Mouse (Mus musculus): ENCODE data around the gene Ncaph2.

Gene Ncaph2

DNA sequence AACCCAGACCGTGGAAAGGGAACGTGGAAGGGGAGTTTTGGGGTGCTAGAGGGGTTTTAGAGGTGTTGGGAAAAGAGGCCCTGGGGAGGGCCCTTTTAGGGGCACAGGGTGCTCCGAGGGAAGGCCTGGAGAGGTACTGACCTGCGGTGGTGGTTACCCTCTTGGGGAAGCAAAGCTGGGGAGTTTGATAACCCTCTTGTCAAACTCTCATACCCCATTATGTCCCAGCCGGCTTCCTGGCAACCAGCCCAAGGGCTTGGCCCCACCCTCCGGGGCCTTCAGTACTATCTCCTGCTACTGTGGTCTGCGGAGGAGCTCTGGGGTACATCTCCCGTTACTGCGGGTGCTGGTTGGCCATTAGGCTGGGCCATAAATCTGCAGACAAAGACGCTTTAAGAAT, 23.9 kb downstream of the Ncaph2 start:
- no peak for DNase-seq (ENCODE audit: low spot score)

DNA sequence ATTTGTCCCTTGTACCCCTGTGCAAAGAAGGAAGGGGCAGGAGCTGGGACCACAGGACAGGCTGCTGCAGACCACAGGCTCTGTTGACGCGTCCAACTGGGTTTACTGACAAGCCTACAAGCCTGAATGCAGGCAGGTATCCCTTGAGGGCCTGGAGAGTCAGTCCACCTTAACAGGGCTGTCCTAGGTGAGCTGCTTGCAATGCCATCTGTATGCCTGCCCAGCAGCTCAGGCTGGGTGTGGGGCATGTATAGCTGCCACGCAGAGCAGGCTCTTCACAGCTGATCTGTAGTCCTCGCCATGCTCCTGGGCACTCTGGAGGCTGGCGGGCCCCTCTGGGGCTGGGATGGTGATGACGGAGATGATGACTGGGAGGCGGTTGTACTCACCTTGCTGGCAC, 29.1 kb downstream of the Ncaph2 start, which contains the start of gene Klhdc7b:
Gene Klhdc7b, plus strand, starts transcription at position 301 of the 400 bp plus-strand sequence.
- no peak for DNase-seq (ENCODE audit: low spot score)

DNA sequence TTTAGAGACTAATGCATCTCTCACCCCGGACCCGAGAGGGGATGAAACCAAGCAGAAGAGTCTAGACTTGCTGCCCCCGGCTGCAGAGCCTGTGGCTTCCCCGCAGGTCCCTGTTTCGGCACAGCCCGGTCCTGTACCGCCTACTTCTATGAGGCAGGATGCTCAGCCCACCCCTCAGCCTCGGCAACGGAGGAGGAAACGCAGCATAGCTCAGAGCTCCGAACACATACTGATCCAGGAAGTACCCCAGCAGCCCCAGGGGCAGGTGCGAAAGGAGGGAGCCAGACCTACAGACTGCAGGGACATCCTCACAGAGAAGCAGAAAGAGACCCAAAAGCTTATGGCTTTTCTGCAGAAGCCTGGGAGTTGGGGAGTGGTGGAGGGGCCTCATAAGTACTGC, 31.6 kb downstream of the Ncaph2 start:
- DNase-seq (ENCODE audit: low spot score): no peak

DNA sequence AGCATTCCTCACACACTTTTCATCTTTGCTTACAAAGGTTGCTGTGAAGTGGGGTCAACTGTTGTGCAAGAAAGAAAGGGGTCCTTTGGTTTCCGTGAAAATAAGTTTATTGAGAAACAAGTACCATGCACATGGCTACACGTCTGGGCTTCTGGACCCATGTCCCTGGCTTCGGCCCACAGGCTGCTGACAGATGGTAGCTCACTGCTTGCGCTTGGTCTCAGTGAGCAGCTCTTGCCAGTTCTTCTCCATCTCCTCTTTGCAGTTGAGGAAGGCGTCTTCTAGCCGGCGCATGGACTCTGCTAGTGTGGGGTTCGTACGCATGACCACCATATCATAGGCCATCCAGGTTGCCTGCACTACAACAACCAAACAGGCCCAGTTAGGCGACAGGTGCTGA, 34.6 kb downstream of the Ncaph2 start:
- DNase-seq (ENCODE audit: low spot score): no peak

DNA sequence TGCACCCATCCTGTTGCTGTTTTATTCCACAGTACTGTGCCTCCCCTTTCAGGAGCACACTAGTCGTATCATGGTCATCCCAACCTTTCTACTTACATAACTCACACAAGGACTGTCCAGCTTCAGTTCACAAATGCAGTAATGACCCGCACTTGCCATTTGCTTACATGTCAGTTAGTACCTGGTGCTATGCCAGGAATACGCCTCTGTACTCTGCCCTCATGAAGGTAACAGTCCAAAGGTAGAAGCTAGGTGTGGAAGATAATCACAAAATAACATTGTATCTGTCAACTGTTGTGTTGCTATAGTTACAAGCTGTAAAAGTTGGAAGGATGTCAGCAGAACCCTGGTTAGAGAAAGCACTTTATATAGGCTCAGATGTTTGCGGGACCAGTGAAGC, 41.4 kb downstream of the Ncaph2 start:
- no peak for DNase-seq (ENCODE audit: low spot score)

DNA sequence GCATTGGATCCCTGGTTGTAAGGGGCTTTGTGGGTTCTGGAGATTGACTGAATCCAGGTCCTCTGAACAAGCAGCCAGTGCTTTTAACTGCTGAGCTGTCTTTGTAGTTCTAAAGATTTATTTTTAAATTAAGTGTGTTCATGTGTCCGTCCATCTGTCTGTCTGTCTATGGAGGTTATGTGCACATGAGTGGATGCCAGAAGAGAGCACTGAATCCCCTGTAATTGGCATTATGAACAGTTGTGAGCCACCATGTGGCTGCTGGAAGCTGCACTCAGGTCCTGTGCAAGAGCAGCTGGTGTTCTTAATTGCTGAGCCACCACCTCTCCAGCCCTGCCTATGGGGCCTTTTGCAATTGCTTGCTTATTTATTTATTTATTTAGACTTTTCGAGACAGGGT, 42.6 kb downstream of the Ncaph2 start:
- no peak for DNase-seq (ENCODE audit: low spot score)

DNA sequence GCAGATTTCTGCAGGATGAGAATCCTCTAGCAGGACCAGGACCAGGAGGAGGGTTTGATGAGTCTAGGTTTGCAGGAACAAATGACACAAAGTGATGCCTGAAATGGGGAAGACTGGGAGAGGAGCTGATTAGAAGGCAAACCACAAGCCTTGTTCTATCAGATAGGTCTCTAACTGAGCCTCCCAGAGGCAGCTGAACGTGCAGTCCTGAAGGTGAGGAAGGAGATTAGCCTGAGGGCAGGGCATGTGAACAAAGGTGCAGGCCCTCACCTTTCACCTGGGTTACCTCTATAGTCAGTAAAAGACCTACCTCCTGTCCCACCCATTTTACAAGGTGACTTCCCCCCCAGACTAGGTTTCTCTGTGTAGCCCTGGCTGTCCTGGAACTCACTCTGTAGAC, 44.2 kb downstream of the Ncaph2 start:
- no peak for DNase-seq (ENCODE audit: low spot score)

DNA sequence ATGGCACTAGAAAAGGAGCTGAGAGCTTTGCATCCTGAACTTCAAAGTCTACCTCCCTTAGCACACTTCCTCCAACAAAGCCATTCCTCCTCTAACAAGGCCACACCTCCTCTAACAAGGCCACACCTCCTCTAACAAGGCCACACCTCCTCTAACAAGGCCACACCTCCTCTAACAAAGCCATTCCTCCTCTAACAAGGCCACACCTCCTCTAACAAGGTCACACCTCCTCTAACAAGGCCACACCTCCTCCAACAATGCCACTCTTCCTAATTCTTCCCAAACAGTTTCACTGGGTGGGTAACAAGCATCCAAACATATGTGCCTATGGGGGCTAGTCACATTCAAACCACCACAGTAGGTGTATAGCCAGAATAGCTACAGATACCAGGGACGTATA, 47.0 kb downstream of the Ncaph2 start:
- DNase-seq (ENCODE audit: low spot score): no peak

DNA sequence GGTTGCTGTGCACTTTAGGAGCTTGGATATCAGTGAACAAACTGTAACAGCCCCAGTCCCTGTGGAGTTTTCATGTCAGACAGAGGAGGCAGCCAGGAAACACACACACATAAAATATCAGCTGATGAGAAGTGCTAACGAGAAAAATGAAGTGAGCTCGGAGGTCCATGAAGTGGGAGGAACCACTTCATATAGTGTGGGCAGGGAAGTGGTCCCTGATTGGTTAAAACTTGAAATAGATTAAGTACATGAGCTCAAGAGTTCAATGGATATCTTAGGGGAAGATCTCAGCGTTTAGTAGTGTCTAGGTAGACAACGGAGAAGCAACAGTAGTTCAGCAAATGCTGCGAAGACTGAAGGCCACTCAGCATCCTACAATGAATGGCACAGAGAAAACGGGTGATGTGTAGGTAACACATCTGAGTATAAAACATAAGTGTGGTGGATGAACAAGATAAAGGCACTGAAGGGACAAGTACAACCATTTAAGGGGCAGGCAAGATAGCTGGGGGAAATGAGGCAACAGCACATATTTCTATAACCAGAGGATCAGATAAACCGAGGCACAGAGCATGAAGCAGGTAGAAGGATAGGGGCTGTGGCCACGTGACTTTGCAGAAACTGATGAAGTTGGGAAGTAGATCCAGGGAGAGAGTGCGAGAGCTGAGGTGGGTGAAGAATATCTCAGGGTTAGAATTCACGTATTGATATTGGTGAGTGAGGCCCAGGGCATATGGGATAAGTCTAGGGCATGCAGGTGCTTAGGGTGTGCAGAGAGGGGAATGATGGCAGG, 49.5 kb downstream of the Ncaph2 start:
- DNase-seq (ENCODE audit: low spot score): no peak

DNA sequence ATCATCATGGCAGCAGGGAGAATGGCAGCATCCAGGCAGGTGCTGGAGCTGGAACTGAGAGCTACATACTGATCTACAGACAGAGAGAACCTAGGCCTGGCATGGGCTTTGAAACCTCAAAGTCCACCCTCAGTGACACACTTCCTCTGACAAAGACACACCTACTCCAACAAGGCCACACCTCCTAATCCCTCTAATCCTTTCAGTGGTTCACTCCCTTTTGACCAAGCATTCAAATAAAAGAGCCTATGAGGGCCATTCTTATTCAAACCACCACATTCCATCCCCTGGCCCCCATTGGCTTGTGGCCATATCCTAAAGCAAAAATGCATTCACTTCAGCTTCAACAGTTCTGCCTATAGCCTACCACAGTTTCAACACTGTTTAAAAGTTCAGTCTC, 51.2 kb downstream of the Ncaph2 start:
- no peak for DNase-seq (ENCODE audit: low spot score)

DNA sequence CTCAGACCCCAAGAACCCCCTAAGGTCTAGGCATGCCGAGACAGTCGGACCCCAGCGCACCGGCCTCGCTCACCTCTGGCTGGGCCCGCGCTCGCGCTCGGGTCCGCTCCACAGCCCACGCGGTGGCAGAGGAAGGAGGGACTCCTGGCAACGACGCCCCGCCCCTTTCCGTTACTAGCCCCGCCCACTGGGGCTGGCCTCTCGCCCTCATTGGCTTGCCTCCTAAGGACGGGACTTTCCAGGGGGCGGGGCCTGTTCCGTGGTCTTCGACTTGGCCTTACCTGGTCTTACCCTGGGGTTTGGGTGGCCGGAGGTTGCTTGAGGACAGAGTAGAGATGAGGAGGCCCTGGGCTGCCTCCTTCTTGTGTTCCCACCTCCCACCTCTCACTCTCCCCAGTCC, 54.6 kb downstream of the Ncaph2 start, which contains the start of gene Syce3:
Gene Syce3, minus strand, starts transcription at position 386 of the 400 bp plus-strand sequence.
- DNase-seq (ENCODE audit: low spot score): no peak

DNA sequence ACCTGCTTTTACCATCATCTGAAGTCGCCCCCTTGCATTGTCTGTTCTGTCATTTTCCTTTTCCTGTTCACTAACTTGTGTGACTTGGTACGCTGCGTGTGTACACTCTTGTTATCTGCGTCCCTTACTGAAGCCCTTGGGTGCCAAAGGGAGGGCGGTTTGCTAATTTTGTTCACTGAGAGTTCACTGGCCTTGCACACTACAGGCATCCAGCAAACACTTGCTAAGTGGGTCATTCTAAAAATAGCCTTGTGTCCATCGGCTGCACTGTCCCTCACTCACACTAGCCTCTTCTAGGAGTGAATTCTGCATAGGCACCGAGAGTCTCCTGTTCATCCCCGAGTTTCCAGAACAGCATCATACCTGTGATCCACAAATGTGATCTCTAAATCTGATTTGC, 59.8 kb downstream of the Ncaph2 start:
- no peak for DNase-seq (ENCODE audit: low spot score)

DNA sequence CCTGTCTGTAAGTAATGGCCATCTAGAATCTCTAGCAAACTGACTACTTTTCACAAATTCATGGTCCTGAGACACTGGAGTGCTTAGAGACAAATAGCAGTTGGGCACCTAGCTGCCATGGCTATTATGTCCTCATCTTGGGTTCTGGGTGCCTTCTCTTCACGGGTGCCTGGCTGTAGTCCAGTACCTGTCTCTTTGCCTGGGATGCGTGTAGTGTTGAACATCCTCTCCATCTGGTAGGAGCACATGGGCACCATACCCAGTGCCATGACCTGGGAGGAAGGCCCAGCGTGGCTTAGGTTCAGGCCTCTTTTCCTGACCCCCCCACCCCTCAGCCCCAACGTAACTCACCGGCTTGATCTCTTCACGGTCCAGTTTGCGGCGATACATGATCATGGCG, 66.4 kb downstream of the Ncaph2 start:
- no peak for DNase-seq (ENCODE audit: low spot score)
